Mouse (Mus musculus) liver, adult 2 months (tissue): Measurements from ENCODE around the gene Mrpl34.

ENCODE experiments used
- CTCF ChIP-seq: fragments of 200-500 bp; IDR thresholded peaks from 2 replicates; pipeline ENCODE4 v1.5.1; 2011; ENCODE audit warnings: low read depth, low read length, control low read depth
- POLR2A ChIP-seq: fragments of 200-500 bp; IDR thresholded peaks from 2 replicates; pipeline ENCODE4 v1.6.1; 2011; ENCODE audit warnings: low read length, control low read depth; ENCODE audit not compliant: insufficient read depth; ENCODE audit errors: extremely low read depth

- no peak for TF ChIP-seq POLR2A
- TF ChIP-seq CTCF: no peak
These were observed 14.2 kb downstream of the Mrpl34 start for GRCm38 (mm10) chr8:71478943-71479342.
